Mouse (Mus musculus) hindbrain, embryonic 14.5 days (tissue): ENCODE results near the gene Ncor1. TPM values are rescaled to one million over a fixed set of nuclear protein-coding genes. Genes with fewer than 3 reads are reported as not detected.
"Not testable (repeated sequence)": the region's sequence is repeated elsewhere in the genome, so short reads cannot be mapped to it uniquely, and the experiment has no call there.

Source experiments
- ATAC-seq: fragments of 200-750 bp; cut with Nextera tagmentation; 2 replicates; pipeline ENCODE4 v1.8.0; 2017; ENCODE audit warnings: moderate number of reproducible peaks, mild to moderate bottlenecking, moderate TSS enrichment, moderate library complexity; ENCODE audit not compliant: low FRiP score
- DNase-seq: peaks from one replicate; pipeline ENCODE4 v3.0.0-alpha.2; 2015; ENCODE audit warnings: low spot score
- H3K27ac ChIP-seq: fragments of 300-500 bp; sonication (generic); 2 replicates; pipeline ENCODE4 v1.5.1; 2014; ENCODE audit warnings: mild to moderate bottlenecking, moderate library complexity
- H3K27me3 ChIP-seq: fragments of 300-500 bp; sonication (generic); 2 replicates; pipeline ENCODE4 v1.6.1; 2014; ENCODE audit warnings: mild to moderate bottlenecking, low read length, mixed read lengths; ENCODE audit not compliant: control insufficient read depth, insufficient read depth
- H3K36me3 ChIP-seq: fragments of 300-500 bp; sonication (generic); replicated peaks from 2 replicates; pipeline ENCODE4 v1.6.1; 2014; ENCODE audit not compliant: control insufficient read depth, insufficient read depth
- H3K4me1 ChIP-seq: fragments of 300-500 bp; sonication (generic); replicated peaks from 2 replicates; pipeline ENCODE4 v1.6.1; 2014; ENCODE audit warnings: antibody characterized with exemption, low read length, mixed read lengths; ENCODE audit not compliant: control insufficient read depth, insufficient read depth
- H3K4me2 ChIP-seq: fragments of 300-500 bp; sonication (generic); replicated peaks from 2 replicates; pipeline ENCODE4 v1.6.1; 2014; ENCODE audit warnings: mild to moderate bottlenecking, moderate library complexity
- H3K4me3 ChIP-seq: fragments of 300-500 bp; sonication (generic); replicated peaks from 2 replicates; pipeline ENCODE4 v1.5.1; 2014; ENCODE audit warnings: mild to moderate bottlenecking, low read length
- H3K9ac ChIP-seq: fragments of 300-500 bp; sonication (generic); 2 replicates; pipeline ENCODE4 v1.6.1; 2014
- H3K9me3 ChIP-seq: fragments of 300-500 bp; sonication (generic); 2 replicates; pipeline ENCODE4 v1.6.1; 2016; ENCODE audit warnings: low read length; ENCODE audit not compliant: control insufficient read depth
- WGBS: fragments of 180-500 bp; shearing (Covaris S2); extraction: QIAGEN DNeasy Blood & Tissue Kit; methylation state at CpG from one replicate; pipeline ENCODE4 v1.1.7; 2014; 5-methylcytosine and 5-hydroxymethylcytosine counted together
- polyA plus RNA-seq: library from polyadenylated mRNA; unstranded; fragments of >200 nt; fragmentation: Nextera tagmentation; extraction: Ambion mirVana; gene quantifications from 2 replicates; pipeline ENCODE4 v1.2.1, GENCODE M21; 2014

The Ncor1 gene
- polyA plus RNA-seq, 1 experiment from 2014 or later: 202 TPM

DNA sequence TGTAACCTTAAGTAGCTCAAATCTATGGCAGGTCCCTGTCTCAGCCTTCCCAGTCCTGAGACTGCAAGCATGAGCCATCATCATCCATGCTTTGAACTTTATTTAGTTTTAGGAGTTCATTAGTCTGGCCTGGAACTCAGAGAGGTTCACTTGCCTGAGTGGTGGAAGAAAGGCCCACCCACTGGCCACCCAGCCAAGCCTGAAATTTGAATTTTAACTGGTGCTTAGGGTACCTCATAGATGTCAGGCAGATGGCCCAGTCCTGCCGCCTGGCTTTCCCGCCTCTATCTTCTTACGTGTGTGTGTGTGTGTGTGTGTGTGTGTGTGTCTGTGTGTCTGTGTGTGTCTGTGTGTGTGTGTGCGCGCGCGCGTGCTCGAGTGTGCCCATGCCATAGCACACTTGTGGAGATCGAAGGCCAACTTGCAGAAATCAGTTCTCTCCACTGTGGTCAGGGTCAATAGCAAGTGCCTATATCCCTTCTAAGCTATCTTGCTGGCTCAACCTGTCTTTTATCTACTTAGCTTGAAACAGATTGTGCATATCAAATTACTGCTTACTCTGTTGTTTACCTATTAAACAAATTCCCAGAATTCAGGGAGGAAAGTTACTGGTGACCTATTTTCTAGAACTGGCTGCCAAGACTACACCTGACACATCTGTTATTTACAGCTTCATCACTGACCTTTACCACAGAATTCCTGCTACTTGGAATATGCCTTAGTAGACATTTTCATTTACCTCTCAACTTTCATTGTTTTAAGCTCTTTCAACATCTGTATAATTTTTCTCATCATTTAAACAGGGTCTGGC is 29.4 kb upstream of the Ncor1 start:
- Histone ChIP-seq H3K4me3 (no peak overlapping the region), H3K27ac (no peak overlapping the region), H3K36me3 (no peaks in the 10 kb centered on the region), H3K4me1 (no peaks in the 10 kb centered on the region), H3K9ac (no peak overlapping the region), H3K9me3 (no peaks in the 10 kb centered on the region), H3K4me2 (no peak overlapping the region), H3K27me3 (no peaks in the 10 kb centered on the region)
- 95% methylated on average over 10 of the region's 10 CpGs for WGBS
- no peak for ATAC-seq
- no peak for DNase-seq

DNA sequence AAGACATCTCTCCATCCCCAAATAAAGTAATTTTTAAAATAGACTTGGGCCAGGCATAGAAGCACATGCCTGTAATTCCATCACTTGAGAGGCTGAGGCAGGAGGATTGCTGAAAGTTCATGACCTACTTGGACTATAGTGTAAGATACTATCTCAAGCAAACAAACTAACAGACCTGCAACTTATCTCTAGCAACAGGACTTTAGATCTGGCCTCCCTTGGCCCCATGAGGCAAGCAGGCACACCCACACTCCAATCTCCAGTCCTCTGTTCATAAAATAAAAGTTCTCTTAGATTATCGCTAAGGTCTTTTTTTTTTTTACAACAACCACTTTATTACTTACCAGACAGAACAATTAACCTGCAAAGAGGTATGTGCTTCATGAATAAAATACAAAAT is 28.6 kb upstream of the Ncor1 start:
- WGBS: 93% methylated on average over 1 of the region's 1 CpGs
- H3K4me2 ChIP-seq: no peak overlapping the region

DNA sequence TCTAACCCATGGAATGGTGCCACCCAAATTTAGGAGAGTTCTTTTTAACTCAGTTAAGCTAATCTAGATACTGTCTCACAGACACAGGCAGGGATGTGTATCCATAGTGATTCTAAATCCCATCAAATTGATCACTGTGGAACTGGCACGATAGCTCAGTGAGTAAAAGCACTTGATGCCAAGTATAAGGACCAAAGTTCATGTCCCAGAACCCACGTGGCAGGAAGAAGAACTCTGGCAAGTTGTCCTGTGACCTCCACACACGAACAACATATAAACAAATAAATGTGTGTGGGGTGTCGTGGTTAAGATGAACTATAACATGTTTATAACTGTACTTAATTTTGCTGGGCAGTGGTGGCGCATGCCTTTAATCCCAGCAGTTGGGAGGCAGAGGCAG is 21.2 kb upstream of the Ncor1 start:
- no peak overlapping the region for H3K4me2 ChIP-seq
- WGBS: 87% methylated on average over 5 of the region's 5 CpGs
- H3K27ac ChIP-seq: no peak overlapping the region

More for the DNA sequence above, 28.6 kb upstream of the Ncor1 start:
- Histone ChIP-seq H3K4me1 (no peaks in the 10 kb centered on the region), H3K27ac (no peak overlapping the region), H3K4me3 (no peak overlapping the region), H3K27me3 (no peaks in the 10 kb centered on the region), H3K9me3 (no peaks in the 10 kb centered on the region), H3K9ac (no peak overlapping the region), H3K36me3 (no peaks in the 10 kb centered on the region)
- DNase-seq: no peak
- no peak for ATAC-seq

DNA sequence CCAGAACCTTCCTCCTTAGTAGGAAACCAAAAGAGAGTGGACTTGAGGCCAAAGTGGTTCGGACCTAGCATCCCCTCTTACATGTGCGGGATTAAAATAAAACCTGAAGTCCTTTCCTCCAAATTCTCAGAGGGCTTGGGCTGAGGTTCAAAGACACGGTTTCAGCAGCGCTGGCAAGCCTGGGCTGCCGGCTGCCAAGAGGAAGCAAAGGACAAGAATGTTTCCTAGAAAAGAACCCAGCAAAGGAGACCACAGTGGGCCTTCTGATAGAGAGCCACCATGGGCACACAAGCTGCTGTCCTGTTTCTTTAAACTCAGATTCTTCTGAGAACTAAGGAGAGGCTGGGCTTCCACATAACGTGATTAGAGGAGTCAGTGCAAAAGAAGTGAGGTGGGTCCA is 20.6 kb upstream of the Ncor1 start:
- Histone ChIP-seq H3K27ac (peak overlapping the region; percentile 68), H3K27me3 (no peaks in the 10 kb centered on the region), H3K4me1 (no peaks in the 10 kb centered on the region), H3K9me3 (no peaks in the 10 kb centered on the region), H3K36me3 (no peaks in the 10 kb centered on the region), H3K4me2 (no peak overlapping the region), H3K9ac (no peak overlapping the region), H3K4me3 (no peak overlapping the region)
- no peak for DNase-seq
- WGBS: 78% methylated on average over 6 of the region's 6 CpGs
- ATAC-seq: no peak

More for the DNA sequence above, 21.2 kb upstream of the Ncor1 start:
- Histone ChIP-seq H3K4me1 (no peaks in the 10 kb centered on the region), H3K4me3 (no peak overlapping the region), H3K27me3 (no peaks in the 10 kb centered on the region), H3K9me3 (no peaks in the 10 kb centered on the region), H3K9ac (no peak overlapping the region), H3K36me3 (no peaks in the 10 kb centered on the region)
- ATAC-seq: no peak
- no peak for DNase-seq

DNA sequence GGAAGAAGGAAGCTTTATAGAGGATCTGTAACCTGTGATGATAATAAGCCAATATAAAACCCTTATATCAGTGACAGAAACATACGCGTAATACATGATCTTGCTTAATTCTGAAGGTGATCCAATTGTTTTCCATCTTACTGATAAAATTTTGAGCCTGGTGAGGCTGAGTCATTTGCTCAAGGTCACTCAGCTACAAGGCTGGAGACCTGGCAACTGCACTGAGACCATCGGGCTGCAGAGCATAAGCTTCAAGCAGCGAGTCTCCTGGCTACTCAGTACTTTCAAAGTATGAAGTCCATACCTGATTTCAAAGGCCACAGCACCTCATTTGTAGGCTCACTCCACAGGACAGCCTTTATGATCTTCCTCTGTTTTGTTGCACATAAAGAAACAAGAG is 17.8 kb upstream of the Ncor1 start:
- no peak overlapping the region for H3K9ac ChIP-seq
- no peaks in the 10 kb centered on the region for H3K9me3 ChIP-seq
- ATAC-seq: no peak
- H3K36me3 ChIP-seq: no peaks in the 10 kb centered on the region
- no peak overlapping the region for H3K4me2 ChIP-seq
- H3K4me1 ChIP-seq: no peaks in the 10 kb centered on the region
- H3K4me3 ChIP-seq: no peak overlapping the region
- H3K27ac ChIP-seq: no peak overlapping the region
- no peaks in the 10 kb centered on the region for H3K27me3 ChIP-seq
- 95% methylated on average over 4 of the region's 4 CpGs for WGBS
- DNase-seq: no peak

DNA sequence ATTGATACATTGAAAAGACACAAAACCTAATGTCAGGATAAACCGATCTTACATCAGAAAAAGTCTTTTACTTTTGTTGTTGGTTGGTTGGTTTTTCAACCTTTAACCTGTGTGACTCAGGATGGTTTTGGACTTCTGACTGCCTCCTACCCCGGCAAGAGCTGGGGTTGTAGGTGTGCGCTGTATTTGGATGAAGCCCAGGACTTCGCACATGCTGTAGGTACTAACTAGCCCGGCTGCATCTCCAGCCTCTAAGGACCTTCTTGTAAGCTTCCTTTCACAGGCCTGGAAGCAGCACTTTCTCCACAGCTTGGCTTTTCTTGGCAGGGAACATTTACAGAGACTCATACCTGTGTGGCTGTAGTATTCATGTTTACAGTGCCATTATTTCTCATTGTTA is 15.2 kb upstream of the Ncor1 start:
- no peaks in the 10 kb centered on the region for H3K9me3 ChIP-seq
- WGBS: 94% methylated on average over 5 of the region's 5 CpGs

DNA sequence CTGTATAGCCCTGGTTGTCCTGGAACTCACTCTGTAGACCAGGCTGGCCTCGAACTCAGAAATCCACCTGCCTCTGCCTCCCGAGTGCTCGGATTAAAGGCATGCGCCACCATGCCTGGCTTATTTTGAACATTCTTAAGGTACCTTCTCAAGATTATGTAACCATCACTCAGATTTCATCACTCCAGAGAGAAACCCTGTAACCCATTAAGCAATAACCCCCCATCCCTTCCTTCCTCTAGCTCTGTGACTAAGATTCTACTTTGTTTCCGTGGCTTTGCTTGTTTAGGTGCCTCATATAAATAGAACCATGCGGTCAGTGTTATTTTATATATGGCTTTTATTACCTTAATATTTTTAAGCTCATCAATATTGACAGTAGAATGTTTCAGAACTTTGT is 12.1 kb upstream of the Ncor1 start:
- WGBS: 94% methylated on average over 6 of the region's 6 CpGs
- DNase-seq (no peak), ATAC-seq (no peak)
- no peaks in the 10 kb centered on the region for H3K27me3 ChIP-seq
- no peaks in the 10 kb centered on the region for H3K36me3 ChIP-seq
- H3K9me3 ChIP-seq: no peaks in the 10 kb centered on the region
- H3K9ac ChIP-seq: no peak overlapping the region
- H3K4me2 ChIP-seq: no peak overlapping the region
- H3K27ac ChIP-seq: no peak overlapping the region
- no peak overlapping the region for H3K4me3 ChIP-seq
- H3K4me1 ChIP-seq: no peaks in the 10 kb centered on the region

More for the DNA sequence above, 15.2 kb upstream of the Ncor1 start:
- Histone ChIP-seq H3K27ac (no peak overlapping the region), H3K4me2 (no peak overlapping the region), H3K36me3 (no peaks in the 10 kb centered on the region), H3K4me1 (no peaks in the 10 kb centered on the region), H3K4me3 (no peak overlapping the region), H3K9ac (no peak overlapping the region), H3K27me3 (no peaks in the 10 kb centered on the region)
- DNase-seq (no peak), ATAC-seq (no peak)

DNA sequence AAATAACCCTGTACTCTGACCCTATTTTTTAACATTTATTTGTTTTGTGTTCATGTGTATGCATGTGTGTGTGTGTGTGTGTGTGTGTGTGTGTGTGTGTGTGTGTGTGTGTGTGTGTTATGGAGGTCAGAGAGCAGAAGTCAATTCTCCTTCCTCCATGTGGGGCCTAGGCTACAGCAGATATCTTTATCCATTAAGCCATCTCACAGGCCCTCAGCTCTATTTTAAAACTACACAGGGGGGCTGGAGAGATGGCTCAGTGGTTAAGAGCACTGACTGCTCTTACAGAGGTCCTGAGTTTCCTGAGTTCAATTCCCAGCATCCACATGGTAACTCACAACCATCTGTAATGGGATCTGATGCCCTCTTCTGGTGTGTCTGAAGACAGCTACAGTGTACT is 8.9 kb upstream of the Ncor1 start:
- DNase-seq, H3K9ac ChIP-seq, H3K36me3 ChIP-seq, H3K27ac ChIP-seq, H3K9me3 ChIP-seq, H3K4me1 ChIP-seq, H3K4me2 ChIP-seq, H3K4me3 ChIP-seq, ATAC-seq, H3K27me3 ChIP-seq: not testable (repeated sequence)

DNA sequence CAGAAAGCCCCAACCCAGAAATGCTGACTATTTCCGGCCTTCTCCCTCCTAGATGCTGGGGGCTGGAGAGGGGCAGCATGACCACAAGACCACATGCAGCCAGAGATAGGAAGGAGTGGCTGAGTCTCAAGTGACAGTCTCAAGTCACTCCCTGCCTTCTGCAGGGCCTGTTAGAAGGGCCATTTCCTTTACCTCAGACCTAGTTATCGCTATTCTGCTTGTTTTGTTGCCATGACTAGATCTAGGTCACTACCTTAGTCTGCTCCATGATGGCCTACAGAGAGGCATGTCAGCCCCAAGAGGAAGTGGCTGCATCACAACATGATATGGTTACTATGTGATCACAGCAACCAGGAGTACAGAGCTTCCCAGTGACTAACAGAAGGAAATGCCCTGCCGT is 8.2 kb upstream of the Ncor1 start:
- Histone ChIP-seq H3K9me3 (no peaks in the 10 kb centered on the region), H3K4me1 (no peaks in the 10 kb centered on the region), H3K4me2 (no peak overlapping the region), H3K27me3 (no peaks in the 10 kb centered on the region), H3K36me3 (no peaks in the 10 kb centered on the region), H3K4me3 (no peak overlapping the region), H3K27ac (no peak overlapping the region), H3K9ac (no peak overlapping the region)
- DNase-seq (no peak), ATAC-seq (no peak)
- 95% methylated on average over 3 of the region's 3 CpGs for WGBS

DNA sequence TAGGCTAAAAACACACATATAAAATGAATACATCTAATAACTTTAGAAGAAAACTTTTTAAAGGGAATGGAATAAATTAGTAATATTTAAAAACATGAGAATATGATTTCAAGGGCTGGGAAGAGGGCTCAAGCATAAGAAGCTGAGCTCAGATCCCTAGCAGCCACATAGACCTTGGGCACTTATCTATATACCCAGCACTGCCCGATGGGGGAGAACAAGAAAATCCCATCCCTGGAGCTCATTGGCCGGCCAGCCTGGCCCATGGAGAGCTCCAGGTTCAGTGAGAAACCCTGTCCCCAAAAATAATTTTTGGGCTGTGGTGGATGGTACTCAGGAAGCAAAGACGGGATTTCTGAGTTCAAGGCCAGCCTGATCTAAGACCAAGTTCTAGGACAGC is 7.5 kb upstream of the Ncor1 start:
- Histone ChIP-seq H3K9me3 (no peaks in the 10 kb centered on the region), H3K9ac (no peak overlapping the region), H3K4me2 (no peak overlapping the region), H3K4me1 (no peaks in the 10 kb centered on the region), H3K4me3 (no peak overlapping the region), H3K27me3 (no peaks in the 10 kb centered on the region), H3K27ac (no peak overlapping the region), H3K36me3 (no peaks in the 10 kb centered on the region)
- ATAC-seq (no peak), DNase-seq (no peak)
- 94% methylated on average over 3 of the region's 3 CpGs for WGBS
